Mouse (Mus musculus) left cerebral cortex, postnatal 25 days (tissue): Measurements from ENCODE around the gene Ice1. TPM values are rescaled to one million over a fixed set of nuclear protein-coding genes. Genes with fewer than 3 reads are reported as not detected.

ENCODE experiments used
- DNase-seq, 2 experiments: peaks; one replicate each; pipeline ENCODE4 v3.0.0; 2022; ENCODE audit warnings: low spot score in 2 of 2, mixed read lengths in 1 of 2
- intact Hi-C: fragments of 180-260 bp; cut with DNase I; formaldehyde crosslinking; loops from one replicate; pipeline ENCODE4 v1.15.1; 2025
- total RNA-seq, 2 experiments: library from RNA; stranded (reverse); gene quantifications; 2 replicates each; pipeline ENCODE4 v1.2.3; 2021

The Ice1 gene
- 10 to 100 TPM; 60.7 to 69.3 TPM for total RNA-seq

GRCm38 (mm10) chr13:70637282-70637661 is at the start of gene Ice1:
Ice1 (minus strand) TSS chr13:70637634.
- DNase-seq, result no peak
- intact Hi-C loops, result no loop called here

- no peak for DNase-seq
Observed at GRCm38 (mm10) chr13:70685825-70686224, 48.4 kb upstream of the Ice1 start.

GRCm38 (mm10) chr13:70684976-70685609 is 47.7 kb upstream of the Ice1 start:
- intact Hi-C loops, result no loop called here
- DNase-seq, result no peak

More at GRCm38 (mm10) chr13:70685825-70686224, 48.4 kb upstream of the Ice1 start:
- intact Hi-C loops, result no loop called here

GRCm38 (mm10) chr13:70681411-70682183 is 44.2 kb upstream of the Ice1 start:
- intact Hi-C loops, result no loop called here
- DNase-seq, result no peak

GRCm38 (mm10) chr13:70680316-70680715 is 42.9 kb upstream of the Ice1 start:
- DNase-seq, result no peak
- intact Hi-C loops, result no loop called here

GRCm38 (mm10) chr13:70677689-70678088 is 40.3 kb upstream of the Ice1 start:
- intact Hi-C loops, result no loop called here
- DNase-seq, result no peak

GRCm38 (mm10) chr13:70676243-70677183 is 39.1 kb upstream of the Ice1 start:
- DNase-seq, result peak in 1 of 2 experiments; percentile 59
- intact Hi-C loops, result no loop called here

GRCm38 (mm10) chr13:70674998-70675397 is 37.6 kb upstream of the Ice1 start:
- DNase-seq, result peak; percentile 35 to 45
- intact Hi-C loops, result no loop called here

GRCm38 (mm10) chr13:70670080-70670479 is 32.6 kb upstream of the Ice1 start:
- peak in 1 of 2 experiments; percentile 68 for DNase-seq
- intact Hi-C loops, result no loop called here

GRCm38 (mm10) chr13:70659715-70660114 is 22.3 kb upstream of the Ice1 start:
- no peak for DNase-seq
- intact Hi-C loops, result no loop called here

- no peak for DNase-seq
- intact Hi-C loops, result no loop called here
Observed at GRCm38 (mm10) chr13:70656741-70657140, 19.3 kb upstream of the Ice1 start.

GRCm38 (mm10) chr13:70656329-70656728 is 18.9 kb upstream of the Ice1 start:
- DNase-seq, result no peak
- intact Hi-C loops, result no loop called here

- intact Hi-C loops, result no loop called here
- no peak for DNase-seq
Observed at GRCm38 (mm10) chr13:70655570-70655969, 18.1 kb upstream of the Ice1 start.

- intact Hi-C loops, result no loop called here
- no peak for DNase-seq
Observed at GRCm38 (mm10) chr13:70654091-70654770, 16.8 kb upstream of the Ice1 start.

GRCm38 (mm10) chr13:70653457-70653856 is 16.0 kb upstream of the Ice1 start:
- no peak for DNase-seq
- intact Hi-C loops, result no loop called here

GRCm38 (mm10) chr13:70650011-70650436 is 12.6 kb upstream of the Ice1 start:
- intact Hi-C loops, result no loop called here
- DNase-seq, result no peak

GRCm38 (mm10) chr13:70645968-70646505 is 8.6 kb upstream of the Ice1 start:
- intact Hi-C loops, result no loop called here
- no peak for DNase-seq

- DNase-seq, result no peak
- intact Hi-C loops, result no loop called here
Observed at GRCm38 (mm10) chr13:70644083-70644462, 6.6 kb upstream of the Ice1 start.

- intact Hi-C loops, result loop anchor here (1.0 kb wide), 3 partner anchors 124 to 358 kb away; no protein-coding TSS in a partner anchor
- peak; percentile 68 to 72 for DNase-seq
Observed at GRCm38 (mm10) chr13:70643408-70644082, 6.1 kb upstream of the Ice1 start.
